Mouse (Mus musculus) midbrain, embryonic 10.5 days (tissue): ENCODE results near the gene Chrnb1. TPM values are rescaled to one million over a fixed set of nuclear protein-coding genes. Genes with fewer than 3 reads are reported as not detected.

Experiments
- DNase-seq: peaks from one replicate; pipeline ENCODE4 v3.0.0-alpha.2; 2017; ENCODE audit warnings: low spot score
- H3K27ac ChIP-seq: fragments of 300-500 bp; sonication (generic); replicated peaks from 2 replicates; pipeline ENCODE4 v1.5.1; 2016; ENCODE audit warnings: mild to moderate bottlenecking
- H3K27me3 ChIP-seq: fragments of 300-500 bp; sonication (generic); 2 replicates; pipeline ENCODE4 v1.6.1; 2016; ENCODE audit warnings: low read depth, mild to moderate bottlenecking; ENCODE audit not compliant: poor library complexity, severe bottlenecking
- H3K36me3 ChIP-seq: fragments of 300-500 bp; sonication (generic); 2 replicates; pipeline ENCODE4 v1.6.1; 2016; ENCODE audit warnings: mild to moderate bottlenecking, moderate library complexity
- H3K4me1 ChIP-seq: fragments of 300-500 bp; sonication (generic); 2 replicates; pipeline ENCODE4 v1.6.1; 2016
- H3K4me3 ChIP-seq: fragments of 300-500 bp; sonication (generic); 2 replicates; pipeline ENCODE4 v1.5.1; 2016; ENCODE audit warnings: mild to moderate bottlenecking, moderate library complexity
- H3K9me3 ChIP-seq: fragments of 300-500 bp; sonication (generic); replicated peaks from 2 replicates; pipeline ENCODE4 v1.6.1; 2016; ENCODE audit warnings: mild to moderate bottlenecking
- whole genome bisulfite sequencing: fragments of 180-500 bp; shearing (Covaris S2); methylation state at CpG from one replicate; pipeline ENCODE4 v1.1.7; 2016; 5-methylcytosine and 5-hydroxymethylcytosine counted together
- polyA plus RNA-seq: library from polyadenylated mRNA; unstranded; fragments of >200 nt; fragmentation: Nextera tagmentation; extraction: Ambion mirVana; gene quantifications from 2 replicates; pipeline ENCODE4 v1.2.1, GENCODE M21; 2016

Gene Chrnb1
- polyA plus RNA-seq, 1 experiment from 2014 or later = 1.1 TPM

DNA sequence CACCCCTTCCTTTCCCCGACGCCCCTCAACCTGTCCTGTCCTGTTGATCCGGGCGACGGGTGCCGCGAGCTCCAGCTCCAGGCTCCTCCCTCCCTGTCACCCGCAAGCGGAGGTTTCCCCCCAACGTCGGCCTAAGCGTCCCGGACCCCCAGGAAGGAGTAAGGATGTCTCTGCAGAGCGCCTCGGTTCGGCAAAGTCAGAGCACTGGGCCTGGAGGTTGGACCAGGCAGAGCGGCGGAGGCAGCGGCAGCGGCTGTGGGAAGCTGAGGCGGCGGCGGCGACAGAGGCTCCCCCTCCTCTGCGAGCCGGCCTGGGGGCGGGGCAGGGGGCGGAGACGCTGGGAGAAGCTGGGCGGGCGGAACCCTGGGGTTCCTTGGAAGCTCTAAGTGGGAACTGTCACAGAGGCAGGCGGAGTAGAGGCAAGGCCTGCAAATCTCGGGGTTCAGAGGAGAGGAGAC, 6.9 kb upstream of the Chrnb1 start:
- WGBS = under 1% methylated on average over 33 of the region's 33 CpGs
- H3K4me1 ChIP-seq = peaks cover 77% of the 10 kb centered on the region
- peak overlapping the region; percentile 68 for H3K27ac ChIP-seq
- peak overlapping the region; percentile 66 for H3K4me3 ChIP-seq
- H3K27me3 ChIP-seq = peaks cover 99% of the 10 kb centered on the region
- peak; percentile 83 for DNase-seq
- H3K36me3 ChIP-seq = no peaks in the 10 kb centered on the region
- peaks cover 5% of the 10 kb centered on the region; the same call in 1 of the 2 replicates for H3K9me3 ChIP-seq

DNA sequence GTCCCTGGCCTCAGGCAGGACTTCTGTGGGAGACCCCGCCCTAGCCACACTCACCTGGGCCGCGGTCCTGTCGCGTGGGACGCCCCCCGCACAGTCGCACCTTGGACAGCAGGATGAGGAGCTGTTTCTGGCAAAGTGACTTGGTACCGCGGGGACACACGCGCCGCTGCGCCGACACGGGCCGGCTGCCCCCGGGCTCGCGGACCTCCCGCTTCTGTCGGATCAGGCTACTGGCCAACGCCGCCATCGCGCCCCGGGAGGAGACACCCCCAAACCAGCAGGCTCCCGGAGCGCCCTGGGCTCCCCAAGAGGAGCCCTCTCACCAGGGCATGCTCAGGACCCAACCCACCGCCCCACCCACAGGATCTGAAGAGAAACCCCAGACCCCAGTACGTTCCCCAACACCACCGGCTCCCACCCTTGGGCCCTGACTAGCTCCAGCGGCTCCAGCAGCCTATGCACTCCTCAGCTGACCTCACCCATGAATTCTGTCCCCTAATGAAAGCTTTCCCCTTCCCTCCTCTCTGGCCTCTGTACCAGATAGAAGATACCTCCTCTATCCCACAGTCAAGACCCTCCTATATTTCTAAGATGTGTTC, 5.7 kb upstream of the Chrnb1 start, which contains the start of gene Fgf11:
Fgf11 (minus strand) TSS at position 479 of the 599 bp plus-strand sequence.
- 2% methylated on average over 33 of the region's 33 CpGs for WGBS
- DNase-seq = peak; percentile 25
- H3K27me3 ChIP-seq = peaks cover 100% of the 10 kb centered on the region
- H3K27ac ChIP-seq = peak within 1 kb of the TSS; percentile 95
- no peaks in the 10 kb centered on the region for H3K36me3 ChIP-seq
- H3K9me3 ChIP-seq = peaks cover 3% of the 10 kb centered on the region; the same call in 1 of the 2 replicates
- H3K4me3 ChIP-seq = peak within 1 kb of the TSS; percentile 66
- peaks cover 77% of the 10 kb centered on the region for H3K4me1 ChIP-seq

DNA sequence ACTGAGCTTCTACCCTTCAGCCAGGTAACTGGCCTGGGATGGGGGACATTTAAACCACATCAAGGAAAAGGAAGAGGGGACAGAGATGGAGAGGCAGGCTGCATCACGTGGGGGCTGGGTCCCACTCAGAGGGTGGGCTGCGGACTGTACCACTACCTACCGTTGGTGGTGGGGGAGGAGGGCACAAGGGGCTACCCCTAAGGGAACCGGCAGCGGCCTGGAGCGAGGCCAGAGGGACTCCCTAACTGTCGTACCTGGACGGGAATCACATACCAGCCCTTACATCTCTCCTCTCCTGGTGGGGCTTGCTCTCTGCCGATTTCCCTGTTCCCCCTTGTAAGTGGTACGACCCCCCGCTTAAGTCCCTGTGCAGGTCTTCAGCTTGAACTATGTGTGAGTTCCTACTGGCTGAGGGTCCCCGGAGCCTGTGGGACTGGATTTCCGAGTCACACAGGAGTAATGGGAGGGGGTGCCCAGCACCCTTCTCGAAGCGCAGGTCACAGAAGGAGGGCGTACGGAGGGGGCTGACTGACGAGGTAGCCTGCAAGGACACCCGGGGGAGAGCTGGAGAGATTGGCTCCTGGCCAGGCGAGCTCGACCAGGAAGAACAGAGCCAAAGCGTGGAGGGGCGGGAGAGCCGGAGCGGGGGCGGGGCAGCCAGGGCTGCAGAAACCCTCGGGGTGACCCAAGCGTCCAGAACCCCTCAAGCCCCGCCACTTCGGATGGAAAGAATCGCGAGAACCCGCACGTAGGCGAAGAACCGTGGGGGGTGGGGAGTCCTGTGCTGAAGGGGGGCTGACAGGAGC, 4.9 kb upstream of the Chrnb1 start:
- Histone ChIP-seq H3K36me3 (no peaks in the 10 kb centered on the region), H3K27ac (peak overlapping the region; percentile 95), H3K4me3 (peak overlapping the region; percentile 66), H3K27me3 (peaks cover 100% of the 10 kb centered on the region), H3K9me3 (no peaks in the 10 kb centered on the region), H3K4me1 (peaks cover 82% of the 10 kb centered on the region)
- 1% methylated on average over 36 of the region's 36 CpGs for WGBS
- DNase-seq = peak; percentile 89

DNA sequence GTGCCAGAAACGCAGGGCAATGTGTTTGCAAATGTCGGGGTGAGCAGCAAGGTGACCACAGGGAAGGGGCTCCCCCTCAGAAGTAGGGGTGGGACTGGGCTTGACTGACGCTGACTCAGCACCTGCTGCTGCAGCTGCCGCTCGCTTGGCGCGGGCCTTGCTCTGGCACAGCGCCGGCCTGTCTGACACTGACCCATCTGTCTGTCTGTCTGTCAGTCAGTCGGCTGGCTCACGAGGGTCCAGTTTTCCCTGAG, 4.3 kb upstream of the Chrnb1 start:
- Histone ChIP-seq H3K4me1 (peaks cover 82% of the 10 kb centered on the region), H3K9me3 (no peaks in the 10 kb centered on the region), H3K27me3 (peaks cover 96% of the 10 kb centered on the region), H3K4me3 (peak overlapping the region; percentile 66), H3K36me3 (no peaks in the 10 kb centered on the region), H3K27ac (peak overlapping the region; percentile 95)
- WGBS = under 1% methylated on average over 11 of the region's 11 CpGs
- DNase-seq = no peak

DNA sequence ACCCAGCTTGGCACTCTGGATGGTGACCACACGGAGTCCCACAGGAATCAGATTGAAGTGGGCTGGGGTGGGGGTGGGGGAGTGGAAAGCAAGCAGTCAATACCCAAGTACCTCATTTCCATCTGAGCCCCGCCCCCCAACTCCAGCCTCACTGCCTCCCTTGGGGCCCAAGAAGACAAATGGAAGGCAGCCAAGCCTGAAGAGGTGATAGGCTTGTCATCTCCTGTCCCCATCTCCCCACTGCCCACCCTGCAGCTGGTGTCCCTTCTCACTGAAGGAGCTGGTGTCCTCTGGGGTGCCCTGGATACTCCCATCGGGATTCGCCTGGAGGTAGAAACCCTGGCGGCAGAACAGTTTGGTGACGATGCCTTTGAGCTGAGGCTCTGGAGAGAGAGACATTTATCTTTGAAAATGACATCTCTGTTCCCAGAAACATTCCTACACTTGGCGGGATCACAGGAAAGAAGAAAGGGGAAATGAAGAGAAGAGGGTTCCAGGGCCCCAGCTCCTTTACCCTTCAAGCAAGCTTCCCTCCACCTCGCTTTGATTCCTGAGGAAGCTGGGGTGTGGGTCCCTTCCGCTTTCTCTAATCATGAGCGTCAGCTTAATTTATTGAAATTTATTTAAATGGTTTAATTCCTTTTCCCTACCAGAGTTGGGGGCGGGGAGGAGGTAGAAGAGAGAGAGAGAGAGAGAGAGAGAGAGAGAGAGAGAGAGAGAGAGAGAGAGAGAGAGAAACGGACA, 3.8 kb upstream of the Chrnb1 start:
- Histone ChIP-seq H3K27me3 (peaks cover 92% of the 10 kb centered on the region), H3K4me1 (peaks cover 79% of the 10 kb centered on the region), H3K27ac (peak overlapping the region; percentile 95), H3K36me3 (no peaks in the 10 kb centered on the region), H3K4me3 (peak overlapping the region; percentile 66), H3K9me3 (no peaks in the 10 kb centered on the region)
- peak; percentile 56 for DNase-seq
- 27% methylated on average over 12 of the region's 12 CpGs for WGBS

DNA sequence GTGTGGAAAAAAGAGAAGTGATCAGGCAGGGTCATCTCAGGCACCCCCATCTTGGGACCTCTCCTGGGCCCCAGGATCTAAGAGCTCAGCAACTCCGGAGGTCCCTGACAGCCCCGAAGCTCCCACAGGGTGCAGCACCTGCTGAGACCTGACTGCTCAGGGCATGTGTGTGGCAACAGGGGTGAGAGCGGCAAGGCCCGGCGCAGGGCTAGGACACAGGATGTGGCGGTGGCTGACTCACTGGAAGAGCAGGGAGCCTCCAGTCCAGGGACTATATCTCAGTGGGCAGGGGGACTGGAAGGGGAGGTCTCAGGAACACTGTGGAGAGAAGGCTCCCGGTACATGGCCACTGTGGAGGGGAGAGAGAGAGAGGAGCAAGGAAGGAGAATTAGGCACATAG, 2.2 kb upstream of the Chrnb1 start:
- Histone ChIP-seq H3K4me1 (peaks cover 70% of the 10 kb centered on the region), H3K4me3 (peak overlapping the region; percentile 12; the same call in 1 of the 2 replicates), H3K36me3 (no peaks in the 10 kb centered on the region), H3K27me3 (peaks cover 92% of the 10 kb centered on the region), H3K9me3 (no peaks in the 10 kb centered on the region), H3K27ac (0 out of 2 replicates have a peak overlapping the region, but pooled peaks have one; percentile 14)
- WGBS = 77% methylated on average over 7 of the region's 7 CpGs
- DNase-seq = no peak

DNA sequence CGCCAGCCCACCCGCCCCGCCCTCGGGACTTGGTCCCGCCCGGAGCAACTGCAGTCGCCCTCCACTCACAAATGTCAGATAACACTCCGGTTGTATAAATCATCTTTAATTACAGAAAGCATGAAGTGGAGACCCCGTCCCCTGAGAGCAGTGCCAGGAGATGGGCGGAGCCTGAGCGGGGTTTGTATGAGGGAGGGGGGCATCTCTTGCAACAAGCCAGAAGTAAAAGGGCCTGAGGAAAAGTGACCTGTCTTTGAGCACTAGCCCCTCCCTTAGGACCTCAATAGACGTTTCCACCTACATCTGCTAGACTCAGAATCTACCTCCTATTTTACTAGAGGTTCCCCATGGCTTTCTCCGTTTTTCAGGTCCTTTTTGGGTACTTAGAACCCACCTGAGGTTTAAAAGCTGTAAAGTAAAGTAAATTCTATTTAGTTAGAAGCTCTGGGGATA, 266 bp upstream of the Chrnb1 start:
- Histone ChIP-seq H3K36me3 (no peaks in the 10 kb centered on the region), H3K27ac (peak overlapping the region; percentile 80), H3K4me3 (peak overlapping the region; percentile 64), H3K4me1 (peaks cover 51% of the 10 kb centered on the region), H3K9me3 (no peaks in the 10 kb centered on the region), H3K27me3 (peaks cover 80% of the 10 kb centered on the region)
- 4% methylated on average over 13 of the region's 13 CpGs for WGBS
- no peak for DNase-seq

DNA sequence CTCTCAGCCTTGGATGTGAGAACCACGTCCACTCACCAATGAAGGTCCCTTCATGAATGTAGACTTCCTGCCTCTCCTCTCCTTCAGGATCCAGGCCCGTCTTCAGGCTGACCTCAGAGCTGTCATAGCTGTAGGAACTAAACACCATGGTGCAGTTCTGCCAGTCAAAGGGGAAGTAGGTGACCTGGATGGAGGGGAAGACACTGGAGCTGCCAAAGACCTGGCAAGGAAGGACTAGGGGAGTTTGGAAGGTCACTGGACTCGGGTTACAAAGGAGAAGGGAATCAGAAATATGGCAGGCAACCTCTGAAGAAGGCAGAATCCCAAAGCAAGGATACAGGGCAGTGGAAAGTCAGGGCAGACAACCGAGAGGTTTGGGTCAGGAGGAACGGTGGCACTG, 2.3 kb downstream of the Chrnb1 start:
- Histone ChIP-seq H3K4me3 (no peak overlapping the region), H3K36me3 (no peaks in the 10 kb centered on the region), H3K4me1 (peaks cover 25% of the 10 kb centered on the region), H3K9me3 (no peaks in the 10 kb centered on the region), H3K27me3 (peaks cover 55% of the 10 kb centered on the region), H3K27ac (0 out of 2 replicates have a peak overlapping the region, but pooled peaks have one; percentile 9)
- DNase-seq = no peak
- 66% methylated on average over 5 of the region's 5 CpGs for WGBS

DNA sequence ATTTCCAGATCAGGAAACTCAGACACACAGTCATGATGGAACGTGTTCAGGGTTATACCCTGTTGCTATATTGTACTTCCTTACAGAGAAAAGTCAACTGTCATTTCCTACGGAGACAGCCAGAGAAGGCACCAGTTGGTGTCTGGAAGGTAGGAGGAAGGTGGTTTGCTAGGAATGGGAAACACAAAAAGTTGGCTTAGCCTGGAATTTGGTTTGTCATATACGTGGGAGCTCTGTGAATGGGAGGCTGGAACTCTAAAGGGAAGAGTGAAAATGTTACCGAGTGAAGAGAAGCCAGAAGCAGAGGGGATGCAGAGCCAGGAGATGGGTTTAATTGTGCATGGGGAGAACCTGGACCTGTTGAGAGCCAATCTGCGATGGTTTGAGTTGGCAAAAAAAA, 4.3 kb downstream of the Chrnb1 start:
- Histone ChIP-seq H3K9me3 (no peaks in the 10 kb centered on the region), H3K4me1 (peaks cover 20% of the 10 kb centered on the region), H3K36me3 (no peaks in the 10 kb centered on the region), H3K27ac (no peak overlapping the region), H3K27me3 (peaks cover 35% of the 10 kb centered on the region), H3K4me3 (no peak overlapping the region)
- 77% methylated on average over 5 of the region's 5 CpGs for WGBS
- DNase-seq = no peak

DNA sequence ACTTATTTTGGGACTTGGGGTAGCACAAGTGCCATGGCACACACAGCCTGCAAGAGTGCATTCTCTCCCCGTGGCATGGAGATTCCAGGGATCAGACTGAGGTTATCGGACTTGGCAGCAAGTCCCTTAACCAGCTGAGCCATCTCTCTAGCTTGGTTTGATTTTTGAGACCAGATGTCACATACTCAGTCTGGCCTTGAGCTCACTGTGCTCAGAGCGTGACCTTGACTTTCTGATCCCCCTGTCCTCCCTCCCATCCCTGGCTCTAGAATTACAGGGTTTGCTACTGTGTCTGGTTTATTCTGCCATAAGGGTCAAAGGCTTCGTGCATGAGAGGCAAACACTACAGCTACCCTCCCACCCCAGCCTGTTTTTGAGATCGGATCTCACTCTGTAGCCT, 6.3 kb downstream of the Chrnb1 start:
- Histone ChIP-seq H3K36me3 (no peaks in the 10 kb centered on the region), H3K4me3 (no peak overlapping the region), H3K4me1 (0 out of 2 replicates have a peak, but pooled peaks cover 7% of the 10 kb centered on the region), H3K9me3 (no peaks in the 10 kb centered on the region), H3K27ac (no peak overlapping the region), H3K27me3 (peaks cover 23% of the 10 kb centered on the region)
- no peak for DNase-seq
- WGBS = 75% methylated on average over 5 of the region's 5 CpGs

DNA sequence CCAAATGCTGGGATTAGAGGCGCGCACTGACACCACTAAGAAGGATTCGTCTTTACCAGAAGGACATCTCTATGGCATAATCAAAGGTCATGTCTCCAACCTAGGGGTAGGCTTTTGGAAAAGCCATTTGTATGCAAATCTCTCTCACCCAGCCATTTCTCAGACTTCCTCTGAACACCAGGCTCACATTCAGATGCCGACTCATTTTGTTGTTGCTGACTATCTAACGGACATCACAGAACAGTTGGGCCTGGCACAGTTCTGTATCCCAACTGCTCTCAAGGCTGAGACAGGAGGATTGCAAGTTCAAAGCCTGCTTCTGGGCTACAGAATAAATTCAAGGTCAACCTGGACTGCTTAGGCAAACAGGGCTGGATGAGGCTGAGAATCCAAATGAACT, 8.4 kb downstream of the Chrnb1 start:
- Histone ChIP-seq H3K4me3 (no peak overlapping the region), H3K9me3 (no peaks in the 10 kb centered on the region), H3K4me1 (no peaks in the 10 kb centered on the region), H3K27me3 (peaks cover 4% of the 10 kb centered on the region), H3K36me3 (no peaks in the 10 kb centered on the region), H3K27ac (no peak overlapping the region)
- 80% methylated on average over 5 of the region's 5 CpGs for whole genome bisulfite sequencing
- no peak for DNase-seq

DNA sequence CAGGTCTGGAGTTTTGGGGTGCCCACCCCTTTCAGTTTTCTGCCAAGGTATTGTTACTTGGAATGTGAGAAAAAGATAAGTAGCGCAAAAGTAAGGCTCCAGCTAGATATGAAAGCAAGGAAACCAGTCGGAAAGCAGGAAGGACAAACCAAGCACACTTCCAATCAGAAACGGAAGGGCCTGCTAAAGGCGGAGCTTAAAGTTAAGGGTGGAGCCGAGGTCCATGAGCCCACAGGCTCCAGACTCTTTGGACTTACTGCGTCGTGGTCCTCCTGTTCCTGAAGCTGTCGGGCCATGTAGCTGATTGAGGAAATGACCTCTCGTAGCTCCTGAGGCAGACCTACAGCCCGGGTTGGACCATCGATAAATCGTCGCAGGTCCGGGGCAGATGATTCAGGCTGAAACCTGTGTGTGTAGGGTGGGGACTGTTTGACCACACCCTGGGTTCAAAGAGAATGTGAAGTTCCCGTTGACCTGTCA, 10.9 kb downstream of the Chrnb1 start:
- DNase-seq = no peak
- WGBS = 41% methylated on average over 15 of the region's 15 CpGs
- Histone ChIP-seq H3K4me1 (no peaks in the 10 kb centered on the region), H3K36me3 (no peaks in the 10 kb centered on the region), H3K27ac (no peak overlapping the region), H3K4me3 (peak overlapping the region; percentile 4; the same call in 1 of the 2 replicates), H3K9me3 (no peaks in the 10 kb centered on the region), H3K27me3 (peaks cover 9% of the 10 kb centered on the region; the same call in 1 of the 2 replicates)
